Mouse (Mus musculus) kidney, postnatal 36 days (tissue): ENCODE measurements at regions not wholly inside any gene's neighbourhood (a gene's known extent, or its start where the extent isn't known, plus 50 kb on each side); places are given as distances from the start of the nearest gene placed in this dataset.

Source experiments
- DNase-seq, 2 experiments: peaks; one replicate each; pipeline ENCODE4 v3.0.0; 2021 to 2022; ENCODE audit warnings: mixed read lengths in 2 of 2

GRCm38 (mm10) chr9:32005348-32005747, 92.1 kb upstream of the Barx2 start:
- peak in 1 of 2 experiments; percentile 29 for DNase-seq

- peak; percentile 70 to 81 for DNase-seq
Measured at GRCm38 (mm10) chr9:32006350-32006749, 93.1 kb upstream of the Barx2 start.

GRCm38 (mm10) chr9:32010953-32011770, 97.9 kb upstream of the Barx2 start:
- peak; percentile 74 to 86 for DNase-seq

GRCm38 (mm10) chr9:32016286-32016685, 99.7 kb upstream of the Arhgap32 start:
- no peak for DNase-seq

- DNase-seq: no peak
Measured at GRCm38 (mm10) chr9:32018020-32018419, 97.9 kb upstream of the Arhgap32 start.

- DNase-seq: no peak
Measured at GRCm38 (mm10) chr9:32019786-32020185, 96.2 kb upstream of the Arhgap32 start.

- DNase-seq: peak in 1 of 2 experiments; percentile 27
Measured at GRCm38 (mm10) chr9:32020942-32021731, 94.8 kb upstream of the Arhgap32 start.

GRCm38 (mm10) chr9:32021755-32022154, 94.2 kb upstream of the Arhgap32 start:
- no peak for DNase-seq

- no peak for DNase-seq
Measured at GRCm38 (mm10) chr9:32022996-32023395, 92.9 kb upstream of the Arhgap32 start.

- no peak for DNase-seq
Measured at GRCm38 (mm10) chr9:32024767-32025166, 91.2 kb upstream of the Arhgap32 start.

GRCm38 (mm10) chr9:32027962-32028361, 88.0 kb upstream of the Arhgap32 start:
- peak; percentile 49 to 57 for DNase-seq

- DNase-seq: no peak
Measured at GRCm38 (mm10) chr9:32029001-32029400, 86.9 kb upstream of the Arhgap32 start.

GRCm38 (mm10) chr9:32029786-32030185, 86.2 kb upstream of the Arhgap32 start:
- no peak for DNase-seq

- no peak for DNase-seq
Measured at GRCm38 (mm10) chr9:32030203-32030602, 85.7 kb upstream of the Arhgap32 start.

GRCm38 (mm10) chr9:32031950-32032453, 83.9 kb upstream of the Arhgap32 start:
- DNase-seq: peak; percentile 83 to 94

GRCm38 (mm10) chr9:32032521-32033185, 83.3 kb upstream of the Arhgap32 start:
- DNase-seq: peak in 1 of 2 experiments; percentile 69

- DNase-seq: no peak
Measured at GRCm38 (mm10) chr9:32033937-32034336, 82.0 kb upstream of the Arhgap32 start.

GRCm38 (mm10) chr9:32039999-32040398, 75.9 kb upstream of the Arhgap32 start:
- DNase-seq: no peak

GRCm38 (mm10) chr9:32043344-32043743, 72.6 kb upstream of the Arhgap32 start:
- DNase-seq: peak; percentile 57 to 63

- DNase-seq: no peak
Measured at GRCm38 (mm10) chr9:32046791-32047190, 69.1 kb upstream of the Arhgap32 start.

GRCm38 (mm10) chr9:32048941-32049340, 67.0 kb upstream of the Arhgap32 start:
- DNase-seq: peak; percentile 44 to 73

GRCm38 (mm10) chr9:32049546-32049945, 66.4 kb upstream of the Arhgap32 start:
- peak in 1 of 2 experiments; percentile 42 for DNase-seq
